Mouse (Mus musculus) lung, postnatal 4 days (tissue): ENCODE measurements at regions not wholly inside any gene's neighbourhood (a gene's known extent, or its start where the extent isn't known, plus 50 kb on each side); places are given as distances from the start of the nearest gene placed in this dataset.
A peak's percentile ranks its signal among the peaks of the same experiment; 100 is the strongest.
"Not testable (repeated sequence)": the region's sequence is repeated elsewhere in the genome, so short reads cannot be mapped to it uniquely, and the experiment has no call there.

Experiments
- DNase-seq, 2 experiments: peaks; one replicate each; pipeline ENCODE4 v3.0.0; 2021

DNA sequence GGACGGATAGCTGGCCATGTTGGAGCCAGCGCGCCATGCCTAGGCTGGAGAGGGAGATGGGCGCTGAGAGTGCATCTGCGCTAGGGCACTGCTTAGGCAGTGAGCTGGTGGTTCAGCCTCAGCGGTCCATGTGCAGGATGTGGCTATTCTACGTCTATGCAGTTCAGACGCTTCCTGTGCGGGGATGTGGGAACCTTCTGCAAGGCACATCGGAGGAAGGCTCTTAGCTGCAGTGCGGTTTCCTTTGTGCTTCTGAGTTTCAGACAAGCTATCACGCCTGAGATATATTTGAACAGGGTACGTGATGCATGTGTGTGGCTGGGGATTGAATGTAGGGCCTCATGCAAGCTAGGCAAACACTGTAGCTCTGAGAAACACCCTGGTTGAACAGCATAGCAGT is 54.4 kb upstream of the Lrpprc start:
- peak; percentile 20 to 31 for DNase-seq

DNA sequence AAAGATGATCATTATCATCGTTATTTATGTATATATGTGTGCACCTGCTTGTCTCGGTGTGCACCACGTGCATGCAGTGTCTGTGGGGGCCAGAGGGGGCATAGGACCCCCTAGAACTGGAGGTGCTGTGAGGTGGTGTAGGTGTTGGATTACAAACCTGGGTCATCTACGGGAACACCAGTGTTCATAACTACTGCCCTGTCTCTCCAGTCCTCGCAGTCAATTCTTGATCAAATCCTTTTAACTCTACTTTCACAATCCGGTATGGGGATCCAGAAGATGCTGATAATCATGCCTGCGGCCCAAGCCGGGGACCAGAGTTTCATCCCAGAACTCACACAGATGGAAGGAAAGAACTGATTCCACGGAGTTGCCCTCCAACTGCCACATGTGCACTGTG is 55.6 kb upstream of the Lrpprc start:
- DNase-seq = no peak

DNA sequence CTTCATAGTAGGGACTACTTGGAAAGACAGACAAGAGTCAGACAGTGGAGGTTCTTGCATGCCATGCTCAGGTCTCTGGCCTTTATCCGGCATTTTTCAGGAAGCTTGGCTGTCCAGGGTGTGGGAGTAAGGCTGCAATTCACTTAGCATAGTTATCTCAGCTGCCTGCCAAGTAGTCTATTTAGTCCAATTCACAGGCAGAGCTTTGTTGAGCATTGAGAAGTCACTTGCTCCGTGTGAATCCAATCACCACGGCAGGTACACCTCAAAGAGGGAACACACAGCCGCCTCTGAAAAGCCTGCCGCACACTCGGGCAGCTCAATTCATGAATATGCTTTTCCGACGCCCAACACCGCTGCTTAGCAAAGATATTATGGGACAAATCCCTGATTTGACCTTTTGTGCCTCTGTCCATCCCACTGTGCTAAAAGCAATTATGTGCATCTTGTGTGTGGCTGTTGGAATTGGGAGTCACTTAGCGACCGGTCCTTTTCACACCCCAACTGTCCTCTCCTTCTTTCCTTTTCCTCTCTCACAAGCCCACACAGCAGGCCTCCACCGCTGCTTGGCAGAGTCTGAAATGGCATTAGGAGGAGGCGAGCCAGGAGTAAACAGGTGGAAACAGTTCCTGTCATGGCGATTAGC is 57.9 kb upstream of the Lrpprc start:
- no peak for DNase-seq

DNA sequence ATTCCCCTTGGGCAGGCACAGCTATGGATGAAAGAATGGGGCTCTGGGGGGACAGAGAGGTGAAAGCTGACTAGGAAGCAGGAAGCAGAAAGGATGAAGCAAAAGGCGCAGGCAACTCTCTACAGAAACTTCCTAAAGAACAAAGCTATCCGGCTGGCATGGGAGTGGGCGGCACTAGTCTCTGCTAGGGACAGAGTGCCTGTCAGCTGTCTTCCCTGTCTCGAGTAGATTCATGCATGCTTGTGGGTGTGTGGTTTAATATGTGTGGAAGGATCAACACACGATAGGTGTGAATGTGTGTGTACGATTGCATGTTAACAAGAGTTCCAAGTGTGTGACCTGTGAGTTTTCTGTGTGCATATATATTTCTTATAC is 58.4 kb upstream of the Lrpprc start:
- DNase-seq = no peak

DNA sequence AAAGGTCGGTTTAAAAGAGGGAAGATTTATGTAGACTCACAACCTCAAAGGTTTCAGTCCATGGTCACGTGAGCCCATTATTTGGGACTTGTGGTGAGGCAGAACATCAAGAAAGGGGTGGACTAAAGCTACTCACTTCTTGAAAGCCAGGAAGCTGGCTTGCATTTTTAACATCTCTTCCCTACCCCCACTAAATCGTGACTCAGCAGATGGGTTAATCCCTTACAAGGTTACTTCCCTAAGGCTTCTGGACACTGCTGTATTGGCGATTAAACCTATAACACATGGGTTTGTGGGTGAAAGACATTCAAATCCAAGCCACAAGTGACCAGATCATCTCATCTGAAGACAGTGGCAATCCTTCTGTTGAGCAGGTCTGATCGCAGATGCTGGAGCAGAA is 59.9 kb upstream of the Lrpprc start:
- no peak for DNase-seq

DNA sequence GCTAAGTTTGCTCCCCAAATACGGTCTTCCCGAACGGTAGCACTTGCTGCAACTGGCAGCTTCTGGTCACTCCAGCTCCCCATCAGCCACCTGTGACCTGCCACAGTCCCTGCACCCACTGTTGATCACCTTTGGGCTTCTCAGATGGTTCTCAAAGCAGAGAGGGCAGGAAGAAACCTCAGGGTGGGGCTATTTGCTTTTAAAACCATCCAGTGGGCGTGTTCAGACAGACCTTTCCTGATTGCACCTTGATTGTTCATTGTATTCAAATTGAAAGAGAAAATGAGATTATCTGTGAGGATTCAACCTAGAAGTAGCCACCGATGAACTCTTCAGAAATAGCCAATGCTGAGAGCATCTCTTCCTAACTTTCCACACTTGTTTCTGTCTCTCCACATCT is 60.3 kb upstream of the Lrpprc start:
- no peak for DNase-seq

DNA sequence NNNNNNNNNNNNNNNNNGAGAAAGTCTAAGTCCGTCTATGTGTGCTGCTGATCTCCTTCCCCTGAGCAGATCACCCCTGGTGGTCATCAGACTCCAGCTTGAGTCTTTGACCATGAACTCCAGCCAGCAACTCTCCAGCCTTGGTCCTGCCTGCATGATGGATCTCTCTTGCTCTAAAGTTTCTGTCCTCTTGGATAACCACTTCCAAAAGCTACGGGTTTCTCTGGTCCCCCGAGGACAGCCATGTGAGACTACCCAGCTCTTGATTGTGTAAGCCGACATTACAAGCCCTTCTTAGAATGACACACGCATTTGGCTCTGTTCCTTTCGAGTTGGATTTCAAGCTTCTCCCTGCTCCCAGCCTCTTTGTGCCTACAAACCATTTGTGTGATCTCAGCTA is 66.4 kb upstream of the Lrpprc start:
- DNase-seq = peak in 1 of 2 experiments; percentile 17

DNA sequence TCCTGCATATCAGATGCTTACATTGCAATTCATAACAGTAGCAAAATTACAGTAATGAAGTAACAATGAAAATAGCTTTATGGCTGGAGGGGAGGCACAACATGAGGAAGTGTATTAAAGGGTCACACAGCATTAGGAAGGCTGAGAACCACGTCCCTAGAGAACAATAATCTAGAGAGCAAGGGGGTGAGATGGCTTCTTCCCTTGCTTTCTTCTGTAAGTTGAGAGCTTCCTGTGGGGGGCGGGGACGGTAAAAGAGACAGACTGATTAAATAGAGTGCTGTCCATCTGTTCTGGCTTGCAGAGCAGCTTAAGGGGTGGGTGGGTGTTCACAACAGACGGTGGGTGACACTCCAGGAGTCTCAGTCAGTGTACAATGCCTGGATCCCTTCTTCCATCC is 68.2 kb upstream of the Lrpprc start:
- peak in 1 of 2 experiments; percentile 13 for DNase-seq

DNA sequence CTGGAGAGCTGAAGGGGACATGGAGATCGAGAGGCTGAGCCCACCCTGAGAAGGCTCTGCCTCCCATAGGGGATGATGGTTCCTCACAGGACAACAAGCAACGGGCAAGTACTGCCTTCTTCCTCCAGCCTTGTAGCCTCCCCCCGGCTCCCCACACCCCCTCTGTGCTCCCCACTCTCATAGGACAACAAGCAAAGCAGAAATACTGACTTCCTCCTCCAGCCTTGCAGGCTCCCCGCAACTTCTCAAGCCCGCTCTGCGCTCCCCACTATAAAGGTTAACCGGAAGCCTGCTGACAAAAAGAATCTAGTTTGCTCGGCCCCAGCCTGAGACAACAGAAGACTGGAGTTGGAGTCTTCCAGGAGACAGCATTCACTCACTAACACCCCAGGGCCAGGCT is 69.3 kb upstream of the Lrpprc start:
- peak; percentile 30 to 43 for DNase-seq

DNA sequence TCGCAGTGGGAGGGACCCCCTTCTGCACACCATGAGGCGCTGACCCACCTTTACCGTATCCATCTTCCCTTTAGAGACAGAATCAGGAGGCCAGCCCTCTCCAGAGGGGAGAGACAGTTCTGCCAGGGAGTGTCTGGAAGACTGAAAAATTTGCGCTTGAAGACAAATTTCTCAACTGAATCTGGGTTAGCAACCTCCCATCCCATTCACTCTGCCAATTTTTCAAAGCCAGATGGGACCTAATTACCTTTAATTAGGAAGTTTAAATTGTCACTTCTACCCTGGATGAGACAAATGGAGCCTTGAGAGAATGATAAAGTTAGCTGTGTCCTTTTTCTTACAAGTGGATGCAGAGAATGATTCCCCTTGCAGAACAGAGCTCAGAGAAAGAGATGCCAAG is 70.2 kb upstream of the Lrpprc start:
- no peak for DNase-seq

DNA sequence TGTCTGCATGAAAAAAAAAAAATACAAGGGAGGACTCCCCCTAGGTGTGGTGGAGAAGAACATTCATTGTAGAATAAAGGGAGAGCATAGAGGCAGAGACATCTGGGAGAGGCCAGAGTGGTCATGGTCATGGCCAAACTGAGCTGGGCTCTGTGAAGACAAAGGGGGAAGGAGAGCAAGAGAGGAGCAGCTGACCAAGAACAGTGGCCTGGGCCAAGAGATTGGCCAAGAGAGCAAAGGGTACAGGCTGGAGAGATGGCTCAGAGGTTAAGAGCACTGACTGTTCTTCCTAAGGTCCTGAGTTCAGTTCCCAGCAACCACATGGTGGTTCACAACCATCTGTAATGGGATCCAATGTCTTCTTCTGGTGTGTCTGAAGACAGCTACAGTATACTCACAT is 73.6 kb upstream of the Lrpprc start:
- DNase-seq = not testable (repeated sequence)

DNA sequence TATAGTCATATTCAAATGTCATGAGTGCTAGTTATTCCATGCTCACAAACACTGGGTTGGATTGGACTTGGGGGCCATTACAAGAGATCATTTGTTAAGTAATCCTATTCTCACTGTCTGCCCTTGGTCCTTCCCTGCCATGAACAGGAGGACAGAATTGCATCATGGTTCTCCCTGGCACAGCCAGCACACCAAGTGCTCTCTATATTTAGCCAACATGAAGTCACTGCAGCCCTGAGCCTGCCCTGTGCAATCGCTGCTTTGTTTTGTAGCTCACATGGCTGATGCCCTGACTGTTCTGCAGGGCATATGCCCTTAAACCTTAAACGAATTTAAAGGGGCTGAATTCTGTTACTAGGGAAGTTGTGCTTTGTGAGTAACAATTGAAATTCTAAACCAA is 74.6 kb upstream of the Lrpprc start:
- peak in 1 of 2 experiments; percentile 12 for DNase-seq

DNA sequence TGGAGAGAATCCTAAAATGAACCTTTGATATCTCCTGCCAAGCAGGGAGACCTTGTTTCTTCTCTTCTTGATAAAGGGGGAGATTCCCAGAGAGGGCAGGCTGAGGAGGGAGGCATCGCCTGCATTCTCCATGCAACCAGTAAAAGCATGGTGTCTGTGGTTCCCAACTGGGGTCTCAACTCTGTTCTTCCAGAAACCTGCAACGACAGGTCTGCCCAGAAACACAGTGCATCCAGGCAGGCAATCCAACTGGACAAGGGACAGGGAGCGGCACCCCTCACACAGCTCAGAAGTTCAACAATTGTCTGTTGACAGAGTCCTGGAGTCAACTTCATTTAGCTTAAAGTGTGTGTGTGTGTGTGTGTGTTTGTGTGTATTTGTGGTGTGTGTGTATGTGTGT is 75.0 kb upstream of the Lrpprc start:
- DNase-seq = no peak

DNA sequence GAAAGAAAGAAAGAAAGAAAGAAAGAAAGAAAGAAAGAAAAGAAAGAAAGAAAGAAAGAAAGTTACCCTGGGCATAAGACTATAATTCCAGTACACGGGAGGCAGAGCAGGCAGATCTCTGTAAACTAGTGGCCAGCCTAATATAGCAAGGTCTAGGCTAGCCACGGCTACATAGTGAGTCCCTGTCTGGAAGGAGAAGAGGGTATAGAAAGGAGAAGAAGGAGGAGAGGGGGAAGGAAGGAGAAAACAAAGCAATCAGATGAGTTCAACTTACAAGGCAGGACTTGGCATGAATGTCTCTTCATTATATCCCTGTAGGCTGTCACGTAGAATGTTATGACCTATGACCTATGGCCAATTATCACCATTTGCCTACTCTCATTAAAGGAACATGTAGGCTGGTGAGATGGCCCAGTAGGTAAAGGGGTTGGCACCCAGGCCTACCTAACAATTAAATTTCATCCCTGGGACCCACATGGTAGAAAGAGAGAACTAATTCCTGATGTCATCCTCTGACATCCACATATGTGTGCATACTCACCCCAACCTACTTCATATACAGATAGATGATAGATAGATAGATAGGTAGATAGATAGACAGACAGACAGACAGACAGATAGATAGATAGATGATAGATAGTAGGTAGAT is 78.6 kb upstream of the Lrpprc start:
- no peak for DNase-seq

DNA sequence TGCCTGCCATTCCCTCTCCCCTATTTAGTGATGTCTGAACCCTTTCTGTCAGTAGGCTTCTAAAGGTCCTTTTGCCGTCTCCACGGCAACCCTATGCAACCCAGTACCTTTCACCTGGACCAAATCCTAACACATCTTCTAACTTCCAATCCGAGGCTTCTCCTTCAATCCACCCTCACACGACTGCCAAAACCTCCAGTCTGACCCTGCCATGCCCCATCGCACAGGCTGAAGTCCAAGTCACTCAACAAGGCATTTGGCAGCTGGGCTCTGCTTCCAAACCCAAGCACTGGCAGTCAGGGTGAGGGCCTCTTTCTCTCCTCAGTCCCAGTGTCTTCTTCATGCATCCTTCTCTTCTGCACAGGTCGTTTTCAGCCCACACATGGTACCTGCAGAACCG is 83.0 kb upstream of the Lrpprc start:
- DNase-seq = no peak

DNA sequence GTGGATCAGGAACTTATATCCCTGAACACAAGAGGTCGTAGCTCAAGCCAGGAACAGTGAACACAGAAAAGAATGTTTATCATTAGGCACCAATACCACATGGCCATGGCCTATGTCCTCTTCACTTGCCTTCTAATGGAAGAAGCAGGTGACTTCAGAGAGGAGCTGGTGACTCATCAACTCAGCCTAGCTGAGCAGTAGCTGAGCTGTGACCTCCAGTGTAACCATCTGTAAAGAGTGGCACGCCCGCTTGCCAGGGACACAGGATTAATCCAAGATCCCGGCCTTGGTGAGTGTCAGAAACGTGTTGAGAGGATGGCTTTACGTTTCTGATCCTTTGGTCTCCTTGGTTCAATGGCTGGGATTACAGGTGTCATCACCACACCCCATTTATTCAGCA is 82.0 kb upstream of the Ppm1b start:
- DNase-seq = no peak

DNA sequence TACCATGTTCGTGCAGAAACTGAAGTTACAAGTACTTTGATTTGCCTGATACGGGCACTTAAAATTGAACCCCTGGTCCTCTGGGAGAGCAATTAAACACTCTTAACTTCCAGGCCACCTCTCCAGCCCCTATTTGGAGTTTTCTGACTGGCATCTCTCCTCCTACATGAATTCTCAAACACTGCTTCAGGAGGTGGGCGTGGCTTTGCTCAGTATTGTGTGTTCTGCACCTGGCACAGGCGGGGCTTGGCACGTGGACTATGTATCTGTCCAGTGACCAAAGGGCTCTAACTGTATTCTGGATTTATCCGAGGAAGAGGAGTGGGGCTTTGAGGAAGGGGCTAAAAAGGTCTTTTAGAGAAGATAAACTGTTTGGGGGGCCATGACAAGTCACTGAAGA is 81.5 kb upstream of the Ppm1b start:
- peak; percentile 24 to 55 for DNase-seq

DNA sequence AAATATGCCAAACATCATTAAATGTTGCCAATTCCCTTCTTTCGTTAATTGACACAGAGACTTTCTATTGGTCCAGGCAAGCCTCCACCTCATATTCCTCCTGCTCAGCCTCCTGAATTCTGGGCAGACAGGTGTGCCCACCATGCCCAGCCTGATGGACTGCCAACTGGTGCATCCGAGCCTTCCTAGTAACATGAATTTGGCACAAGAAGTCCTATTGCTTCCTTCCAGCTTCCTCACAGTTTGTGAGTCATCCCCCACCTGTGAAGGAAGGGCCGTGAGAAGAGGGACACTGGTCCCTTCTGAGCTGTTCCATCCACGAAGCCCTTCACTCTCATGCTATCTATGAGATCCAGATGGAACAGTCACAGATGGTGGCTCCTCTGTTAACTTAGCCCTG is 80.5 kb upstream of the Ppm1b start:
- DNase-seq = no peak

DNA sequence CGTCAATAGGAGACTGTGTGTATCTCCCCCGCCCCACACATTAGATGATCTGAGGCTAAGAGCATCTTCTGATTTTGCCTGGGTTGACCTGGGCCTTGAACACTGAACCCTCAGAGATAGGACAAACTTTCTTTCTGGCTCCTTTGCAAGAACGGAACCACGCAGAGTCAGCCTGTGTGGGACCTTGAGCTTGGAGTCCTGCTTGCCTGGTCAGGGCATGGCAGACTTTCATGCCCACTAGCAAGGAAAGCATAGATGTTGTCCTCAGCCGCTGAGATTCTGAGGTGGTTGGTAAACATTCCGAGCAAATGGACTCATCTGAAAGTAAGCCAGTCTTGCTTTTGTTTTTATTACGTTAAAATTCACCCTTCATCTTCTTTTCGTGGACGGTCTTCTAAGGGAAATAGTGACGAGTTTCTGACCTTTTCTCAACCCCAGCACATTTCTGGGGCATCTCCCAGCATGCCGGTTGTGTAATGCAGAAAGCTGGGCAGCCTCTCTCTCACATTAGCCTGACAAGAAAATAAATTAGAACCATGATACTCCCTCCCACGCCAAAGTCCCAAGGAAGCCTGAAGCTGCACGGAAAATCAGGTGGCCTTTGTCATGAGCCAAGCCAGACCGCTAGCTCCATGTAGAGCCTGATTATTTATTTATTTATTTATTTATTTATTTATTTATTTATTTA is 79.2 kb upstream of the Ppm1b start:
- DNase-seq = peak in 1 of 2 experiments; percentile 33

DNA sequence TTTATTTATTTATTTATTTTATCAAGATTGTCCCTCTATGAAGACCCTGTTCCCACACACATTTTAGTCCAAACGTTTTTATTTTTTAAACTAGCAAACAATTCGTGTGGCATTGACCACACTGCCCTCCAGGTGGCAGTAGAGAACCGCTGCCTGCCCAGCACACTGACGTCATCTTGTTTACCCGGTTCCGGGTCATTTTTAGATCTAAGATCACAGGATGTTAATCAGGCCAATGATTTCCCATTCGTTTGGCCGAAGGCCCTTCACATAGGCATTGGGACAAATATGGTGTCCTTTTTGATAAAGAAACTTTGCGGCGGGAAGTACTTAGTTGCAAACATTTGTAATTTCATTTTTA is 78.7 kb upstream of the Ppm1b start:
- peak; percentile 68 to 80 for DNase-seq

DNA sequence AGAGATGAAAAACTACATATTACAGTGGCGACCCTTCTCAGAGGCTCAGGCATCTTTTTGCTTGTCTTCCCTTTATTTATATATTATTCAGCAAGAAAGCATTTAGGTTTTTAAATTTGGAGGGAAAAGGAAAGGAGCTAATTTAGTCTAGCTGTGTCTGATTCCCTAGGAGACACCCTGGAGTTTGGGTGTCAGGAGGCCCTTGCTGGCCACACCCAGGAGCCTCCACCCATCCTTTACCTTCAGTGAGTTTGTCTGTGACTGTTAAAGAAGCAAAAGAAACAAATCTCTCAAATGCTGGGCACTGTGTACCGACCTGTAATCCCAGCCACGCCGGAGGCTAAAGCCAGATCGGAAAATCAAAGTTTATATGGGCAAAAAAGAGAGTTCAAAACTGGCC is 78.2 kb upstream of the Ppm1b start:
- DNase-seq = no peak

DNA sequence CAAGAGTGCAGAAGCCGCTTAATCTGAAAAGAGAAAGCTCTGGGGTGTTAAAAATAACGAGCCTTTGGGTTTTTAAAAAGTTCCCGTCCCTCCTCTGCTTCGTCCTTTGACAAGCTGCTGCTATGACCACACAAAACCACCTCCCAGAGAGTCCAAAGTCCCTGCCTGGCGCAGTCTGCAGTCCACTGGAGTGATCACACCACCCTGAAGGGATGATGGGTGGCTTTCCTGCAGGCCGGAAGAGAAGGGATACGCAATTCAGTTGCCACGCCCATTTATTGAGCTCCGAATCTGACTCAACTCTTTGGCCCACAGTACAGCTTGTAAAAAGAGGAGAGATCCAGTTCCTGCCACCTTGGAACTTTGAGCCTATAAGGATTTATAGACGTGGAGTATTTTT is 77.4 kb upstream of the Ppm1b start:
- no peak for DNase-seq

DNA sequence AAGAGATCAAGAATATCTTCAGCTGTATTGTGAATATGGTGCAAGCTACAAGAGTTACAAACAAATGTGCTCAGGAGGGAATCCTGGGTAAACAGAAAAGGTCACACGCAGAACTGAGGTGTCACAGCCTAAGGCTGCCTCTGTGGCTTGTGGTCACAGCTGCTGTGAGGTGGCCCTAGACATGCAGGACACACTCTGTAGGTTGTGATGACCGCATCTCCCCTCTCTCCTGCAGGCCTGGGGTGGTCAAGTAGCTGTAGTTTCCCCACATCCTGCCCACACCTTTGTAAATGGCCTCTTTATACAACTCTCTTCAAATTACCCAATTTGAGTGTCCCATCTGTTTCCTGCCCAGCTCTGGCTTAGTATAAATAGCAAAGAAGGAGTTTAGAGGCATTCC is 75.6 kb upstream of the Ppm1b start:
- no peak for DNase-seq

DNA sequence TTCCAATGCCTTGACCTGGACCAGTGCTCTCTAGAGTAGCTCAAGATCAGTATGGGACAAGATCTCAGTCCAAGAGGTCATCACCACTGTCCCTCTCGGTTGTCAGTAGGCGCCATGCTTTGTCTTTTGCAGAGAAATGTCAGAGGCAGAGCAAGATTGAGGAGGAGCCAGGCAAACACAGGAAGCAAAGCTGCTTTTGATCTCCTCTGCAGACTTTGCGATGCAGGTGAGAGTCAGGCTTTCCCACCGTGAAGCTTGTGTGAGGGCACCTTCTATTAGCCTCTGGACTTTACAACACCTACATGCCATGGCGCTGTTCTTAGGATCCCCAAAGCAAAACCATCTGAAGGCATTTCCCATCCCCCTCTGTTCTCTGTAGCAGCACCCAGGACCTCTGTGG is 68.0 kb upstream of the Ppm1b start:
- DNase-seq = no peak
